Mouse (Mus musculus) lung, postnatal 0 days (tissue): ENCODE data around the gene Ccdc188. TPM values are rescaled to one million over a fixed set of nuclear protein-coding genes. Genes with fewer than 3 reads are reported as not detected.

ENCODE experiments used
- ATAC-seq: fragments of 200-750 bp; cut with Nextera tagmentation; 2 replicates; pipeline ENCODE4 v1.8.0; 2017; ENCODE audit warnings: moderate library complexity
- DNase-seq: peaks from one replicate; pipeline ENCODE4 v3.0.0-alpha.2; 2016; ENCODE audit warnings: low spot score
- H3K27ac ChIP-seq: fragments of 300-500 bp; sonication (generic); 2 replicates; pipeline ENCODE4 v1.5.1; 2014; ENCODE audit warnings: antibody characterized with exemption, mild to moderate bottlenecking, low read length, mixed read lengths
- H3K27me3 ChIP-seq: fragments of 300-500 bp; sonication (generic); replicated peaks from 2 replicates; pipeline ENCODE4 v1.6.1; 2014; ENCODE audit warnings: low read length, mixed read lengths; ENCODE audit not compliant: insufficient read depth
- H3K36me3 ChIP-seq: fragments of 300-500 bp; sonication (generic); 2 replicates; pipeline ENCODE4 v1.6.1; 2014; ENCODE audit warnings: low read length, mixed read lengths; ENCODE audit not compliant: insufficient read depth
- H3K4me1 ChIP-seq: fragments of 300-500 bp; sonication (generic); 2 replicates; pipeline ENCODE4 v1.6.1; 2014; ENCODE audit warnings: antibody characterized with exemption, low read depth, low read length, mixed read lengths; ENCODE audit not compliant: insufficient read depth
- H3K4me2 ChIP-seq: fragments of 300-500 bp; sonication (generic); replicated peaks from 2 replicates; pipeline ENCODE4 v1.6.1; 2014; ENCODE audit warnings: low read depth, mild to moderate bottlenecking, low read length, moderate library complexity, mixed read lengths
- H3K4me3 ChIP-seq: fragments of 300-500 bp; sonication (generic); 2 replicates; pipeline ENCODE4 v1.5.1; 2014; ENCODE audit warnings: low read depth, low read length
- H3K9ac ChIP-seq: fragments of 300-500 bp; sonication (generic); replicated peaks from 2 replicates; pipeline ENCODE4 v1.6.1; 2014; ENCODE audit warnings: low read depth, mild to moderate bottlenecking
- H3K9me3 ChIP-seq: fragments of 300-500 bp; sonication (generic); 2 replicates; pipeline ENCODE4 v1.6.1; 2016; ENCODE audit warnings: low read length, mixed read lengths
- CTCF ChIP-seq: IDR thresholded peaks from 2 replicates; pipeline ENCODE4 v1.5.1; 2016; ENCODE audit warnings: antibody characterized with exemption, mild to moderate bottlenecking
- EP300 ChIP-seq: IDR thresholded peaks from 2 replicates; pipeline ENCODE4 v1.6.1; 2016; ENCODE audit warnings: antibody characterized with exemption, mild to moderate bottlenecking, control low read depth
- WGBS: fragments of 180-500 bp; shearing (Covaris S2); extraction: QIAGEN DNeasy Blood & Tissue Kit; methylation state at CpG from one replicate; pipeline ENCODE4 v1.1.7; 2014; 5-methylcytosine and 5-hydroxymethylcytosine counted together
- polyA plus RNA-seq: library from polyadenylated mRNA; unstranded; fragments of >200 nt; fragmentation: Nextera tagmentation; extraction: Ambion mirVana; gene quantifications from 2 replicates; pipeline ENCODE4 v1.2.1, GENCODE M21; 2015

The Ccdc188 gene
- polyA plus RNA-seq, 1 experiment from 2014 or later = not detected

GRCm38 (mm10) chr16:18175817-18176541 is 41.7 kb upstream of the Ccdc188 start:
- no peak overlapping the region for H3K27ac ChIP-seq
- 35% methylated on average over 6 of the region's 6 CpGs for WGBS
- H3K4me3 ChIP-seq = no peak overlapping the region
- no peaks in the 10 kb centered on the region for H3K27me3 ChIP-seq
- DNase-seq (no peak), ATAC-seq (no peak)
- H3K9ac ChIP-seq = no peak overlapping the region
- no peak for TF ChIP-seq CTCF
- no peaks in the 10 kb centered on the region for H3K36me3 ChIP-seq
- no peaks in the 10 kb centered on the region for H3K4me1 ChIP-seq
- no peaks in the 10 kb centered on the region for H3K9me3 ChIP-seq
- H3K4me2 ChIP-seq = no peak overlapping the region

DNA sequence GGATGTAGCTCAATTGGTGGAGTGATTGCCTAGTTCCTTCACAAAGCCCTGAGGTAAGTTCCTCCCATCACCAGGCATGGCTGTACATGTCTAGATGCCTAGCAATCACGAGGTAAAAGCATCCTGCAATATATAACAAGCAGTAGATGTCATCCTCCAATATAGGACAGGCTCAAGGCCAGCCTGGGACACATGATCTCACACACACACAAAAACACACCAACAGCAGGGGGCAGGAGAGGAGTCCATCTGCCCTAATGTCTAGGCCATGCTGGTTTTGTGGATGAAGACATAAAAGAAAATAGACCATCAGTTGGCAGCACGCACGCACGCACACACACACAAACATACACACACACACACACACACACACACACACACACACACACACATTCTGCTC is 40.9 kb upstream of the Ccdc188 start:
- H3K9me3 ChIP-seq = no peaks in the 10 kb centered on the region
- ATAC-seq (no peak), DNase-seq (no peak)
- no peaks in the 10 kb centered on the region for H3K36me3 ChIP-seq
- no peaks in the 10 kb centered on the region for H3K27me3 ChIP-seq
- H3K4me1 ChIP-seq = no peaks in the 10 kb centered on the region
- TF ChIP-seq EP300 = no peak
- TF ChIP-seq CTCF = peak; percentile 42; the same call in 1 of the 2 replicates
- no peak overlapping the region for H3K9ac ChIP-seq
- no peak overlapping the region for H3K4me3 ChIP-seq
- 73% methylated on average over 4 of the region's 4 CpGs for WGBS
- no peak overlapping the region for H3K27ac ChIP-seq
- H3K4me2 ChIP-seq = no peak overlapping the region

DNA sequence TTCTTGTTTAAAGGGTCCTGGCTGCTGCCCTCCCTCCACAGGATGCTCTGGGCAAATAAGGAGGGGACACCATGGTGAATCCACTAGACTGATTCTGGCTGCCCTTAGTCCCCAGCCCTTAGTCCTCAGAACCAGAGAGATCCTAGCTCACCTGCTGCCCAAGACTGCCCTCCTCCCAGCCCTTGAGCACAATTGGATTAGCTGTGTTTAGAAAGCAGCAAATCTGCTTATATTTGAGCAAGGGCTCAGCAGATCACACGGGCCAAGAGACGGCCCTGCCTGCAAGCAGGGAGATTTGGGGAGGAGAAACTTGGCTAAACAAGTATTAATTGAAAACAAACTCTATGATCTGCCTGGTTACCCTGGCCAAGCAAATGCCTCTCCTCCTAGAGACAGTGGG is 38.1 kb upstream of the Ccdc188 start:
- no peak overlapping the region for H3K27ac ChIP-seq
- H3K4me3 ChIP-seq = no peak overlapping the region
- no peaks in the 10 kb centered on the region for H3K27me3 ChIP-seq
- H3K36me3 ChIP-seq = no peaks in the 10 kb centered on the region
- ATAC-seq (no peak), DNase-seq (no peak)
- WGBS = 8% methylated on average over 2 of the region's 2 CpGs
- no peaks in the 10 kb centered on the region for H3K9me3 ChIP-seq
- no peaks in the 10 kb centered on the region for H3K4me1 ChIP-seq
- H3K4me2 ChIP-seq = no peak overlapping the region
- TF ChIP-seq EP300 = no peak
- no peak for TF ChIP-seq CTCF
- H3K9ac ChIP-seq = no peak overlapping the region

- no peak for TF ChIP-seq CTCF
- no peak for TF ChIP-seq EP300
- 49% methylated on average over 10 of the region's 10 CpGs for WGBS
- no peaks in the 10 kb centered on the region for H3K36me3 ChIP-seq
Measured at GRCm38 (mm10) chr16:18181398-18181797, 36.3 kb upstream of the Ccdc188 start.

GRCm38 (mm10) chr16:18182766-18183165 is 34.9 kb upstream of the Ccdc188 start:
- no peak overlapping the region for H3K27ac ChIP-seq
- H3K27me3 ChIP-seq = no peaks in the 10 kb centered on the region
- TF ChIP-seq CTCF = no peak
- TF ChIP-seq EP300 = no peak
- H3K4me3 ChIP-seq = no peak overlapping the region
- no peak for DNase-seq
- WGBS = 80% methylated on average over 8 of the region's 8 CpGs
- no peak for ATAC-seq
- no peaks in the 10 kb centered on the region for H3K9me3 ChIP-seq
- H3K4me2 ChIP-seq = no peak overlapping the region
- H3K36me3 ChIP-seq = no peaks in the 10 kb centered on the region
- H3K9ac ChIP-seq = no peak overlapping the region
- H3K4me1 ChIP-seq = no peaks in the 10 kb centered on the region

More at GRCm38 (mm10) chr16:18181398-18181797, 36.3 kb upstream of the Ccdc188 start:
- Histone ChIP-seq H3K9ac (no peak overlapping the region), H3K4me3 (no peak overlapping the region), H3K4me1 (no peaks in the 10 kb centered on the region), H3K27me3 (no peaks in the 10 kb centered on the region), H3K9me3 (no peaks in the 10 kb centered on the region), H3K4me2 (no peak overlapping the region), H3K27ac (no peak overlapping the region)
- DNase-seq = no peak
- ATAC-seq = no peak

DNA sequence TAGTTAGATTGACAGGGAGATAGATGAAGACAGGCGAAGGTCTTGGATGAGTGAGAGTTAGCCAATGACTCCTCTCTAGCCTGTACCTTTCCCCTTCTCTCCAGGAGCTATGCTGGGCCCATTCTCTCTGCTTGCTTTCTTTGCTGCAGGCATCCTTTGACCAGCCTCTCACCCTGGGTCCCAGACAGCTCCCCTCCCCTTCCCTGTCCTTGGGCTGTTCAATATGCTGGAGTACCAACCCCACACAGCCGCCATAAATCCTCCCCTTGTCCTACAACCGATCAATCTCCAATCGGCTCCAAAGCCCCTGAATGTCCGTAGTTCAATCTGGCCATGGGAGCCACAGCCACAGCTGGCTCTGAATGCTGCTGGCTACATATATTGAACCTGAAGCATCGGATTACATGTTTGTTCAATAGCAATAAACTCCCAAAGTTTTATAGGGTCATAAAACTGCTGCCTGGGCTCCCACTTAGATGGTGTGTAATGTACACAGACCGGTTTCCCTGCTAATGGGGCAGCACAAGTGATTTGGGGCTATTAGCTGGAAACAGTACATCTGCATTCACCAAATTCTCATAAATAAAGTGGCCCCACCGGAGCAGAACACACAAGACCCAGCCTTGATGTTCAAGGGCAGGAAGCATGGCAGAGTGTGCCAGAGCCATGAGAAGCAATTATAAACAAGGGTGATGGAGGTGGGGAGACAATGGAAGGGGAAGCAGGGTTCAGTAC is 31.8 kb upstream of the Ccdc188 start:
- DNase-seq = no peak
- no peak overlapping the region for H3K27ac ChIP-seq
- no peaks in the 10 kb centered on the region for H3K4me1 ChIP-seq
- H3K9ac ChIP-seq = no peak overlapping the region
- H3K4me3 ChIP-seq = no peak overlapping the region
- no peaks in the 10 kb centered on the region for H3K36me3 ChIP-seq
- H3K9me3 ChIP-seq = no peaks in the 10 kb centered on the region
- 82% methylated on average over 8 of the region's 8 CpGs for WGBS
- ATAC-seq = no peak
- H3K4me2 ChIP-seq = no peak overlapping the region
- TF ChIP-seq CTCF (no peak), EP300 (no peak)
- H3K27me3 ChIP-seq = no peaks in the 10 kb centered on the region
